Mouse (Mus musculus) spleen, adult 2 months (tissue): ENCODE results near the gene Klhdc8a.

Experiments
- CTCF ChIP-seq: fragments of 200-500 bp; IDR thresholded peaks from 2 replicates; pipeline ENCODE4 v1.5.1; 2011; ENCODE audit warnings: mild to moderate bottlenecking, inconsistent platforms; ENCODE audit not compliant: insufficient read depth, insufficient read length, insufficient replicate concordance; ENCODE audit errors: extremely low read depth
- POLR2A ChIP-seq: fragments of 200-500 bp; IDR thresholded peaks from 2 replicates; pipeline ENCODE4 v1.6.1; 2011; ENCODE audit warnings: low read depth, low read length, inconsistent platforms

GRCm38 (mm10) chr1:132307962-132308361 is 9.5 kb downstream of the Klhdc8a start:
- TF ChIP-seq CTCF: no peak
- TF ChIP-seq POLR2A: no peak
